Mouse (Mus musculus) limb, embryonic 13.5 days (tissue): ENCODE results near the gene Itgb5. TPM values are rescaled to one million over a fixed set of nuclear protein-coding genes. Genes with fewer than 3 reads are reported as not detected.

Experiments used
- ATAC-seq: fragments of 200-750 bp; cut with Nextera tagmentation; 2 replicates; pipeline ENCODE4 v1.8.0; 2017; ENCODE audit warnings: low read depth, moderate number of reproducible peaks, moderate TSS enrichment; ENCODE audit not compliant: low FRiP score
- H3K27ac ChIP-seq: fragments of 300-500 bp; sonication (generic); 2 replicates; pipeline ENCODE4 v1.5.1; 2015; ENCODE audit warnings: inconsistent platforms, mild to moderate bottlenecking, moderate library complexity
- H3K27me3 ChIP-seq: fragments of 300-500 bp; sonication (generic); 2 replicates; pipeline ENCODE4 v1.6.1; 2015; ENCODE audit warnings: mild to moderate bottlenecking, inconsistent platforms
- H3K36me3 ChIP-seq: fragments of 300-500 bp; sonication (generic); 2 replicates; pipeline ENCODE4 v1.6.1; 2015; ENCODE audit warnings: inconsistent platforms, mild to moderate bottlenecking, moderate library complexity
- H3K4me1 ChIP-seq: fragments of 300-500 bp; sonication (generic); 2 replicates; pipeline ENCODE4 v1.6.1; 2015; ENCODE audit warnings: inconsistent platforms
- H3K4me2 ChIP-seq: fragments of 300-500 bp; sonication (generic); replicated peaks from 2 replicates; pipeline ENCODE4 v1.6.1; 2015; ENCODE audit warnings: inconsistent platforms, mild to moderate bottlenecking, moderate library complexity
- H3K4me3 ChIP-seq: fragments of 300-500 bp; sonication (generic); 2 replicates; pipeline ENCODE4 v1.5.1; 2015; ENCODE audit warnings: moderate library complexity, mild to moderate bottlenecking, inconsistent platforms
- H3K9ac ChIP-seq: fragments of 300-500 bp; sonication (generic); 2 replicates; pipeline ENCODE4 v1.6.1; 2015; ENCODE audit warnings: mild to moderate bottlenecking, inconsistent platforms
- H3K9me3 ChIP-seq: fragments of 300-500 bp; sonication (generic); 2 replicates; pipeline ENCODE4 v1.6.1; 2016; ENCODE audit warnings: inconsistent platforms
- WGBS: fragments of 180-500 bp; shearing (Covaris S2); methylation state at CpG from one replicate; pipeline ENCODE4 v1.1.7; 2015; 5-methylcytosine and 5-hydroxymethylcytosine counted together
- polyA plus RNA-seq: library from polyadenylated mRNA; unstranded; fragments of >200 nt; fragmentation: Nextera tagmentation; extraction: Ambion mirVana; gene quantifications from 2 replicates; pipeline ENCODE4 v1.2.1, GENCODE M21; 2015

Itgb5 gene
- polyA plus RNA-seq, 1 experiment from 2014 or later, result 59.6 TPM

DNA sequence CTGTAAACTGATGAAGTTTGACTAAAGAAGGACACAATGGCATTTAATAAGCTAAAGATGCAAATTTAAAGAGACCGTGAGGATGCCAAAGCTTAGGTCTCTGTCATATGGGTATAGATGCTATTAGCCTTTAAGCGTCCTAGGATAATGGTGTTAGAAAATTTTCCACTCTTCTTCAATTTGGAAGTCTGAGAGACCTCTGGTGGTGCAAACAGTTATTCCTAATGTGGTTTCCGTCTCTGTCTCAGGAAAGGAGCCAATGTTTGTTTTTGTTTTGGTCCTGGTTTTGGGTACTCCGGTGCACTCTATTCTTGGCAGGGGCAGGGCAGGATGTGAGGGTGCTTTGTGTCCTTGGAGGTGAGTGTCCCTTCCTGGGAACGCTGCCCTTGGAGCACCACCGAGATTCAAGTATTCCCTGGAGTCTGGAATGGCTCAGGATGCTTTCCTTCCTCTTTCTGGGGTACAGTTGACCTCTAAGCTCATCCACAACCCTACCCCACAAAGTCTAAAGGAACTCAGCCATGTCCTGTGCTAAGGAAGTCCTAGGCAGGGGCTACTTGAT lies 97.9 kb downstream of the Itgb5 start:
- H3K4me2 ChIP-seq, result no peak overlapping the region
- H3K36me3 ChIP-seq, result peaks cover 12% of the 10 kb centered on the region
- WGBS, result 82% methylated on average over 6 of the region's 6 CpGs
- H3K27me3 ChIP-seq, result no peaks in the 10 kb centered on the region
- ATAC-seq, result no peak
- peaks cover 25% of the 10 kb centered on the region for H3K4me1 ChIP-seq
- H3K9me3 ChIP-seq, result no peaks in the 10 kb centered on the region
- no peak overlapping the region for H3K9ac ChIP-seq
- H3K4me3 ChIP-seq, result no peak overlapping the region
- no peak overlapping the region for H3K27ac ChIP-seq

DNA sequence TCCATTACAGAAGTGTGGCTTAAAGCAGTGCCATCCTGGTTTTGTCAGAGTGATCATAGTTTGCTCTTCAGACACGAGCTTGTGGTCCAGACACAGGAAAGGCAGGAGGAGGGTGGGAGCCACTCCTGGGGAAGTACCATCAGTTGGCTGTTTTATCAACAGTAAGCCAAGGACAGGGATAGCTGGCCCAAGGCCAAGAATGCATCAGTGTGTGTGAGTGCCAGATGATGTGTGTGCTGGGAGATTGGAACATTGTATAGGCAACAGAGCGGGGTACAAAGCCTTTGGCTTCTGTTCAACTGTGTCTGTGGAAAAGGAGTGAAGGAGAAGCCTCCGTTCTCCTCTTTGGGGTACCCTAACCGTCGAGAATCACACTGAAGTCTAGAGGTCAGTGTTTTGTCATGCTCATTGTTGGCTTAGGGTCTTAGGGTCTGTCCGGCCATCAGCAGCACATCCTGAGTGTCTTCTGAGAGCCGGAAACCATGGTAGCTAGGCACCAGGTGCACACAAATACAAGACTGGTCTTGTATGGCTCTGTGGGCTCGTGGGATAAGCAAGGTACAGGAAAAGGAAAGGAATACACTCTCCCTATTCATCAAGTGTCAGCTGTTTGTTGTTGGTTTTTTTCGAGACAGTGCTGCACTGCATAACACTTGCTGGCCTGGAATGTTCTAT lies 99.5 kb downstream of the Itgb5 start:
- Histone ChIP-seq H3K9ac (no peak overlapping the region), H3K4me1 (peaks cover 18% of the 10 kb centered on the region), H3K27ac (no peak overlapping the region), H3K36me3 (peaks cover 12% of the 10 kb centered on the region), H3K27me3 (no peaks in the 10 kb centered on the region), H3K4me2 (no peak overlapping the region), H3K4me3 (no peak overlapping the region), H3K9me3 (no peaks in the 10 kb centered on the region)
- ATAC-seq, result no peak
- 80% methylated on average over 9 of the region's 9 CpGs for WGBS

DNA sequence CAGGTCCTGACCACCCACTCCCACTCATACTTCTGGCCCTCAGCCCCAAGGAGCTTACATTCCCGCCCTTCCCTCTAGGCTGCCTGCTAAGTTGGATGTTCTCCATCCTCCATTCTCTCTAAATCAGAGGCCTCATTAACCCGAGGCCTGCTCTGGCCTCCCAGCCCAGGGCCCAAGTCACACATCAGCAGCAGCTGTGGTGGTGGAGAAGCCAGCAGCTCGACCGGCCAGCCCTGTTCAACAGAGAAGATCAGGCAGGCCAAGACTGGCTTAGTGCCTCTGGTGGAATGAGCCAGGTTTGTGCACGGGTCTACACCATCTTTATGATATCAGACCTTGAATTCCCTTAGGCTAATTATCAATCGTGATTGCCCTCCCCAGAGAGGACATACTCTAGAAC lies 101.3 kb downstream of the Itgb5 start:
- Histone ChIP-seq H3K9me3 (no peaks in the 10 kb centered on the region), H3K9ac (no peak overlapping the region), H3K27ac (no peak overlapping the region), H3K36me3 (peaks cover 7% of the 10 kb centered on the region; the same call in 1 of the 2 replicates), H3K4me3 (no peak overlapping the region), H3K4me1 (peaks cover 35% of the 10 kb centered on the region), H3K4me2 (no peak overlapping the region), H3K27me3 (no peaks in the 10 kb centered on the region)
- ATAC-seq, result no peak
- WGBS, result 75% methylated on average over 6 of the region's 6 CpGs

DNA sequence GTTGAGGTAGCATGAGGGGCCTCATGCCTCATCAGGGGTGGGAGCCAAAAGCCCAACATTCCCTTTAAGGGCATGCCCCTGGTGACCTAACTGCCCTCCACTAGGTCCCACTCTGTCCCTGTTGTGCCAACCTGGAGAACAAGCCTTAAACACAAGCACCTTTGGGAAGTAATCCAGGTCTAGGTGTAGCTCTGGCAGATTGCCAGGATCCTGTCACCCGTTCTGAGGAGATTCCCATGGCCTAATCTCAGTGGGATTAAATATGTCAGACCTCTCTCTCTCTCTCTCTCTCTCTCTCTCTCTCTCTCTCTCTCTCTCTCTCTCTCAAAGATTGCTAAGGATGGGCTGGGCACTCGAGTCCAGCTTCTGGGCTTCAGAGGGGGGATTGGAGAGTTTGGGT lies 102.2 kb downstream of the Itgb5 start:
- H3K36me3 ChIP-seq, result peaks cover 7% of the 10 kb centered on the region; the same call in 1 of the 2 replicates
- H3K27ac ChIP-seq, result no peak overlapping the region
- 56% methylated on average over 2 of the region's 2 CpGs for WGBS
- no peak overlapping the region for H3K4me2 ChIP-seq
- H3K9ac ChIP-seq, result no peak overlapping the region
- no peak for ATAC-seq
- no peaks in the 10 kb centered on the region for H3K9me3 ChIP-seq
- peaks cover 40% of the 10 kb centered on the region for H3K4me1 ChIP-seq
- H3K4me3 ChIP-seq, result no peak overlapping the region
- H3K27me3 ChIP-seq, result no peaks in the 10 kb centered on the region

DNA sequence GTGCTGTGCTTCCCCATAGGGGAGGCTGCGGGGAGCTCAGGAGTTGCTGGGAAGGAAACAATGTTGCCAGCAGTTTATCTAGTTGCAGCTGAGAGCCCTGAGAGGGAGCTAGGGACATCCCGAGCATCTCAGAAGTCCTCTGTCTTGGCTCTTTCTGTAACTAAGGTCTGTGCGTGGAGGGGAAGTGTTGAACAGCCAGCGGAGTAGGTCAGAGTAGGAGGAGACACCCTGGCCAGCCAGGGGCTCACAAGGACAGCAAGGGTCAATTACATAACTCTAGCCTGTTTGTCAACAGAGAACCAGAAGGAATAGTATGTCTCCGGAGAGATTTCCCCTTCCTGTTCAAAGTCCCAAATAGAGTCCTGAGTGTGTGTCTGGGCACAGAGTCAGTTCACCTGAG lies 102.7 kb downstream of the Itgb5 start:
- H3K36me3 ChIP-seq, result peaks cover 7% of the 10 kb centered on the region; the same call in 1 of the 2 replicates
- H3K9me3 ChIP-seq, result no peaks in the 10 kb centered on the region
- H3K27ac ChIP-seq, result no peak overlapping the region
- no peaks in the 10 kb centered on the region for H3K27me3 ChIP-seq
- no peak overlapping the region for H3K4me3 ChIP-seq
- H3K9ac ChIP-seq, result no peak overlapping the region
- peaks cover 45% of the 10 kb centered on the region for H3K4me1 ChIP-seq
- ATAC-seq, result no peak
- 75% methylated on average over 5 of the region's 5 CpGs for WGBS
- no peak overlapping the region for H3K4me2 ChIP-seq

DNA sequence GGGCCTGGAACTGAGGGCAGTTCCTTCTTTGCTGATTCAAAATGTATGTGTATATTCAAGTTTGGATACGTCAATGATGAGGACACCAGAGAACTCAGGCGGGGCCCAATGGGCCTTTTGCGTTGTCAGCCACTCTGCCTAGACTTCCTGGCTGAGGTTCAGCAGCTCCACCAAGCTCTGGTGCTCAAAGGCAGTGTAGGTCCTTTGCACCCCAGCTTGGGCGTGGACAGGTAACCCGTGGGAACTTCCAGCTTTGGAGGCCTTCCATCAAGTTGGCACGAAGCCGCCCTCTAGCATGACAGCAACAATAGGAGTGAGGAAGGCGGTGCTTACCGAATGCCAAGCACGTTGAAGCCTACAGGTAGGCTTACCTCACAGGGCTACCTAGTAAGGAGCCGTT lies 103.9 kb downstream of the Itgb5 start:
- H3K9ac ChIP-seq, result no peak overlapping the region
- peak overlapping the region; percentile 88; the same call in 1 of the 2 replicates for H3K27ac ChIP-seq
- peaks cover 53% of the 10 kb centered on the region for H3K4me1 ChIP-seq
- 92% methylated on average over 11 of the region's 11 CpGs for WGBS
- H3K9me3 ChIP-seq, result no peaks in the 10 kb centered on the region
- H3K36me3 ChIP-seq, result peaks cover 7% of the 10 kb centered on the region; the same call in 1 of the 2 replicates
- ATAC-seq, result no peak
- no peak overlapping the region for H3K4me2 ChIP-seq
- H3K27me3 ChIP-seq, result no peaks in the 10 kb centered on the region
- no peak overlapping the region for H3K4me3 ChIP-seq

DNA sequence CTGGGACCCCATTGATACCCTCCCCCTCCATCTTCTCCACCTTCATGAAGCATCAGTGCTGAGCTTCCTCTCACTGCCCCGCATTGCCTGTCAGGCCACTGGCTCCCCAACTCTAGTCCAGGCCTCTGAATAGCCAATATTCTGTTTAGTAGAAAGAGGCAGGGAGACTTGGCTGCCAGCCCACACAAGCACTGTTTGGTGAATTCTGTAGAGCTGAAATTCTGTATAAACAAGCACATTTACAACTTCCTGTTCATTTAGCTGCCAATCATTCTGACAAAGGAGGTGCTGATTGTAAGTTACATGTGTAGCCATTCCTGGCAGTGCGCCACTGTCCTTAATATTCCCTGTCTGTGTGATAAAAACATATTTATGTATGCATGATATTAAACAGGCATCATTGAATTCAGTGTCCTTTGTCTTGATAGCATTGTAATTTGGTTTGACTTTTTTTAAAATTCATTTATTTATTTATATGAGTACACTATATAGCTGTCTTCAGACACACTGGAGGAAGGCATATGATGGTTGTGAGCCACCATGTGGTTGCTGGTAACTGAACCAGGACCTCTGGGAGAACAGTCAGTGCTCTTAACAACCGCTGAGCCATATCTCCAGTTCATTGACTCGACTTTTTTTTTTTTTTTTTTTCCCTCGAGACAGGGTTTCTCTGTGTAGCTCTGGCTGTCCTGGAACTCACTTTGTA lies 105.4 kb downstream of the Itgb5 start:
- 0 out of 2 replicates have a peak overlapping the region, but pooled peaks have one; percentile 15 for H3K9ac ChIP-seq
- WGBS, result 46% methylated on average over 5 of the region's 5 CpGs
- H3K4me1 ChIP-seq, result peaks cover 61% of the 10 kb centered on the region

DNA sequence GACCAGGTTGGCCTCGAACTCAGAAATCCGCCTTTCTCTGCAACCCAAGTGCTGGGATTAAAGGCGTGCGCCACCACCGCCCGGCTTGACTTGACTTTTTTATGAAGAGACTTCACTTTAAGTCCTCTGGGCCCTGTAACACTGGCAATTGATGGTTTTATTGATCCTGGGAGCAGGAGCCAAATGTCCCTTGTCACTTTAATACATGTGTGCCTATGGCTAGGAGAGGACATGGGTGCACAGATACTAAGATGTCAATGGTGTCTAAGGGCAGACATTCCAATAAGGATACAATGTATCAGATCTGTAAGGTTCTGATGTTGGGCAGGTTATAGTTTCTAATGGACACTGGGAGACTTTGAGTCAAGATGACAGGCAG lies 105.9 kb downstream of the Itgb5 start:
- peaks cover 66% of the 10 kb centered on the region for H3K4me1 ChIP-seq
- H3K4me3 ChIP-seq, result no peak overlapping the region
- H3K4me2 ChIP-seq, result no peak overlapping the region
- no peak for ATAC-seq
- peaks cover 7% of the 10 kb centered on the region; the same call in 1 of the 2 replicates for H3K36me3 ChIP-seq
- no peaks in the 10 kb centered on the region for H3K9me3 ChIP-seq
- 89% methylated on average over 6 of the region's 6 CpGs for WGBS
- no peak overlapping the region for H3K27ac ChIP-seq
- no peaks in the 10 kb centered on the region for H3K27me3 ChIP-seq
- no peak overlapping the region for H3K9ac ChIP-seq

More for the DNA sequence above, 105.4 kb downstream of the Itgb5 start:
- Histone ChIP-seq H3K36me3 (peaks cover 7% of the 10 kb centered on the region; the same call in 1 of the 2 replicates), H3K4me3 (no peak overlapping the region), H3K27me3 (no peaks in the 10 kb centered on the region), H3K27ac (peak overlapping the region; percentile 88), H3K4me2 (no peak overlapping the region), H3K9me3 (no peaks in the 10 kb centered on the region)
- ATAC-seq, result peak; percentile 46; the same call in 1 of the 2 replicates

DNA sequence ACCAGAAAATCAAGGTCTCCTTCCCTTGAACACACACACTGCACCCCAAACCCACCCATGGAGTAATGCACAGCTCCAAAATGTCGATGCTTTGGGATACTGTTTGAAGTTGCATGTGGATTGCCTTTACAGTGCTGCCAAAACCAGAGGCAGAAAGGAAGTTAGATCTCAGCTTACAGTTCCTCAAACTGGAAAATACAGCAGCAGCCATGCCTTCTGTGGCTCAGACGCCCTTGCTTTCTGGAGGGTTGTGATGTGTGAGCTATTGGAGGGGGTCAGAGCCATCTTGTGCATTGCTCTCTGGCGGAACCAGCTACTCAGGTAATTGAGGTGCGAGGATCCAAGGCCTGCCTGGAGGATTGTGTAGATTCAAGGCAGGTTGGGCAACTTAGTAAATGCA lies 107.4 kb downstream of the Itgb5 start:
- Histone ChIP-seq H3K4me3 (no peak overlapping the region), H3K9me3 (no peaks in the 10 kb centered on the region), H3K36me3 (peaks cover 8% of the 10 kb centered on the region), H3K9ac (no peak overlapping the region), H3K27me3 (no peaks in the 10 kb centered on the region), H3K4me2 (no peak overlapping the region), H3K4me1 (peaks cover 80% of the 10 kb centered on the region), H3K27ac (0 out of 2 replicates have a peak overlapping the region, but pooled peaks have one; percentile 1)
- 77% methylated on average over 4 of the region's 4 CpGs for WGBS
- ATAC-seq, result no peak

DNA sequence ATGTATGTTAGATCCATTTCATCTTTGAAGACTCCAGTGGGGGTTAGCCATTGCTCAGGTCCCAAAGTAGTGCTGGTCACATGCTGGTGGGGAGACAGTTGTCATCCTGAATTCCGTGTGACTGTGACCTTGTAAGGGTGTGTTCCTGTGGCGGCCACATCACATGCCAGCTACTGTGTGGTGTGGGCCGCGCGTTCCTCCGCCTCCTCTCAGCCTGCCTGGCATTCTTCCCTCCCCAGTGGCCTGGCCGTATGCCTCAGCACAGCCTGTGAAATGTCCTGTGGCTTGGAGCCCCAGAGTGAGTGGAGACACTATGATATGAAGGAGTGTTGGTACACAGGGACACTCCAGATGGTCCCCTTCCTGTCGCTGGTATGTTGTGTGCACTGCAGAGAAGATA lies 108.1 kb downstream of the Itgb5 start:
- H3K9ac ChIP-seq, result no peak overlapping the region
- peaks cover 11% of the 10 kb centered on the region for H3K36me3 ChIP-seq
- no peak overlapping the region for H3K4me3 ChIP-seq
- no peak for ATAC-seq
- 85% methylated on average over 8 of the region's 8 CpGs for WGBS
- no peaks in the 10 kb centered on the region for H3K27me3 ChIP-seq
- no peak overlapping the region for H3K27ac ChIP-seq
- H3K9me3 ChIP-seq, result no peaks in the 10 kb centered on the region
- H3K4me2 ChIP-seq, result no peak overlapping the region
- peaks cover 86% of the 10 kb centered on the region for H3K4me1 ChIP-seq

DNA sequence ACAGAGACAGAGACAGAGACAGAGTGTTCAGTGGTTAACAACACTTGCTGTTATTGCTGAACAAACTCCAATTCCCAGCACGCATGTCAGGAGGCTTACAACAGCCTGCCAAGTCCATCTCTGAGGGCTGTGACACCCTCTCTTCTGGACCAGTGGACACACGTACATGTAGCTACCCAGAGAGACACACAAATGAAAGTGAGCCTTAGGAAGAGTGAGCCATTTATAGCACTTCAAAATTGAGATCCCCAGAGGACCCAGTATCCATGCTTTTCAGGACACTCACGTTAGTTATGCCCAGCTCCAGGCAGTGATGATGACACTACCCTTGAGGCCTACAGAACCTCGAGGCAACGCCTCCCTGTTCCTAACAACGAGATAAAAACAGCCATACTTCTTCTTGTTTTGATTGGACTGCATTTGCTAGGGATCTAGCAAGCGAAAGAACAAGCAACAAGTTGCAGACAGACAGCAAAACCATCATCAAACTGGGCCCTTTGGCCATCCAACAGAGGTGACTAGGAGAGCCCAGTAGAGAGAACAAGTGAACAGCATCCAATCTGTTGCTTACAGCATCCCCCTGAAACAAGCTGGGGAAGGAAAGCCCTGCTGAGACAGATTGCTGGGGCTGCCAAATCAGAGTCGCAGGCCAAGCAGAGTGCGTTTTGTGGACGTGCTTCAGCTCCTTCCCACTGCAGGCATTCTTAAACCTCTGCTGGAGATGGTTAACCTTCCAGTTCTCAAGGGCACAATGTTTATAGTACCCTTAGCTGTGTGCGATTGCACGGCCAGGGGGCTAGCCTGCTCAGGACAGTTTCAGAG lies 109.1 kb downstream of the Itgb5 start:
- no peak overlapping the region for H3K9ac ChIP-seq
- ATAC-seq, result no peak
- whole genome bisulfite sequencing, result 63% methylated on average over 12 of the region's 12 CpGs
- H3K4me2 ChIP-seq, result no peak overlapping the region
- H3K27ac ChIP-seq, result no peak overlapping the region
- no peaks in the 10 kb centered on the region for H3K9me3 ChIP-seq
- H3K27me3 ChIP-seq, result no peaks in the 10 kb centered on the region
- H3K4me1 ChIP-seq, result peaks cover 85% of the 10 kb centered on the region
- H3K36me3 ChIP-seq, result peaks cover 14% of the 10 kb centered on the region
- no peak overlapping the region for H3K4me3 ChIP-seq

DNA sequence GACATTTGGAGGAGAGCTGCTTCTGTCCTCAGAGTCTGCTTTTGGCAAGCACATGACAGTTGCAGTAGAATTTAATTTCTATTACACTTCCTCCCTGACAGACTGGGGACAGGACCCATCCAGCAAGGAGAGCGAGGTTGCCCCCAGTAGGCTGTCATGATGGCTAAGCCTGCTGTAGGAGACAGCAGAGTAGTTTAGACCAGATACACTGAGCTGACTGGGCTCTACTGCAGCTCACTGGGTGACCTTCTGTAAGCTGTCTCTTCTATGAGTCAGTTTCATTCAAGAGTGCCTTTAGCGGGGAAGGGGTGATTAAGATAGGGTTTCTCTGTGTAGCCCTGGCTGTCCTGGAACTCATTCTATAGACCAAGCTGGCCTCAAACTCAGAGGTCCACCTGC lies 109.7 kb downstream of the Itgb5 start:
- Histone ChIP-seq H3K36me3 (peaks cover 14% of the 10 kb centered on the region), H3K9ac (no peak overlapping the region), H3K9me3 (no peaks in the 10 kb centered on the region), H3K4me3 (no peak overlapping the region), H3K4me1 (peaks cover 80% of the 10 kb centered on the region), H3K4me2 (no peak overlapping the region), H3K27ac (no peak overlapping the region), H3K27me3 (no peaks in the 10 kb centered on the region)
- WGBS, result 66% methylated on average over 2 of the region's 2 CpGs
- ATAC-seq, result no peak
